Mouse (Mus musculus) G1E (cell line): ENCODE results near the gene Ddah1. TPM values are rescaled to one million over a fixed set of nuclear protein-coding genes. Genes with fewer than 3 reads are reported as not detected.

Source experiments
- ATAC-seq: 2 replicates; pipeline ENCODE4 v1.8.0; 2016; ENCODE audit warnings: mild to moderate bottlenecking; ENCODE audit not compliant: insufficient number of reproducible peaks, poor library complexity, low FRiP score, severe bottlenecking; ENCODE audit errors: extremely low read depth
- DNase-seq: peaks from one replicate; pipeline ENCODE4 v3.0.0; 2012; ENCODE audit warnings: low spot score
- H3K27me3 ChIP-seq: 2 replicates; pipeline ENCODE4 v1.6.1; 2012; ENCODE audit warnings: mild to moderate bottlenecking, low read length, inconsistent platforms; ENCODE audit not compliant: insufficient read depth
- H3K36me3 ChIP-seq: replicated peaks from 2 replicates; pipeline ENCODE3; 2012; ENCODE audit warnings: mild to moderate bottlenecking, inconsistent platforms
- H3K4me1 ChIP-seq: 2 replicates; pipeline ENCODE4 v1.6.1; 2012; ENCODE audit warnings: low read depth, low read length, inconsistent platforms, mixed read lengths; ENCODE audit not compliant: insufficient read depth
- H3K4me3 ChIP-seq: 2 replicates; pipeline ENCODE4 v1.5.1; 2012; ENCODE audit warnings: low read depth, mild to moderate bottlenecking, inconsistent platforms, low read length, moderate library complexity, mixed read lengths
- H3K9me3 ChIP-seq: replicated peaks from 2 replicates; pipeline ENCODE4 v1.6.1; 2012; ENCODE audit warnings: inconsistent platforms
- CTCF ChIP-seq: IDR thresholded peaks from 2 replicates; pipeline ENCODE4 v1.5.1; 2012; ENCODE audit warnings: low read depth, low read length, inconsistent platforms, mixed read lengths
- GATA1 ChIP-seq: IDR thresholded peaks from 2 replicates; pipeline ENCODE4 v1.6.1; 2012; ENCODE audit warnings: borderline replicate concordance, low read length, inconsistent platforms, mixed read lengths
- GATA2 ChIP-seq: IDR thresholded peaks from 2 replicates; pipeline ENCODE4 v1.6.1; 2012; ENCODE audit warnings: low read depth, low read length, inconsistent platforms, borderline replicate concordance
- POLR2AphosphoS5 ChIP-seq: IDR thresholded peaks from 2 replicates; pipeline ENCODE4 v1.6.1; 2012; ENCODE audit warnings: low read depth, low read length, inconsistent platforms; ENCODE audit not compliant: insufficient replicate concordance
- TAL1 ChIP-seq: conservative IDR thresholded peaks from 2 replicates; pipeline ENCODE4 v1.6.1; 2012; ENCODE audit warnings: low read depth, low read length, inconsistent platforms, mixed read lengths
- polyA plus RNA-seq: library from polyadenylated mRNA; stranded (reverse); fragments of >175 nt; gene quantifications from 2 replicates; pipeline ENCODE4 v1.2.3, GENCODE M21; 2012
- total RNA-seq, 2 experiments: library from RNA; stranded (forward) in 1 of 2; stranded (reverse) in 1 of 2; fragments of 200-1000 nt in 1 of 2; fragments of >200 nt in 1 of 2; fragmentation: Nextera tagmentation in 1 of 2; gene quantifications; 2 replicates each; pipeline ENCODE4 v1.2.3; 2014 to 2017

The Ddah1 gene
- total and polyA plus RNA-seq, 3 experiments, result 0.16 TPM; not detected in 2

DNA sequence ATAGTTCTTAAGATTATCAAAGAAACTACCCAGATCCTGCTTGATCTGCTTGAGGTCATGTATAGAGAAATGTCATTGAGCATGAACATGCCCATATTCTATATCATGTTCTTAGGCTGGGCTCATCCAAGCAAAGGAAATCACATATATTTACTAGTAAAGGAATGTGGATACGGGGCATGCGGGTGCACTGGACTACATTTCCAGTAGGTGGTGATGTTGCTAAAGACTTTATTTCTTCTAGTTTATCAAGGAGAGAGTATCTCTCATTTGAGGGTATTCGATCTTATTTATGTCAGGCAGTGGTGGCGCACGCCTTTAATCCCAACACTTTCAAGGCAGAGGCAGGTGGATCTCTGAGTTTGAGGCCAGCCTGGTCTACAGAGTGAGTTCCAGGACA, 99.9 kb downstream of the Ddah1 start:
- no peaks in the 10 kb centered on the region for H3K9me3 ChIP-seq
- H3K36me3 ChIP-seq, result no peaks in the 10 kb centered on the region
- no peaks in the 10 kb centered on the region for H3K4me1 ChIP-seq
- no peak overlapping the region for H3K4me3 ChIP-seq
- no peaks in the 10 kb centered on the region for H3K27me3 ChIP-seq
- no peak for ATAC-seq
- TF ChIP-seq GATA2 (no peak), CTCF (no peak), POLR2AphosphoS5 (no peak), GATA1 (no peak), TAL1 (no peak)
- no peak for DNase-seq

GRCm38 (mm10) chr3:145862521-145862920, 104.0 kb downstream of the Ddah1 start:
- Histone ChIP-seq H3K4me1 (no peaks in the 10 kb centered on the region), H3K4me3 (no peak overlapping the region), H3K36me3 (no peaks in the 10 kb centered on the region), H3K9me3 (no peaks in the 10 kb centered on the region), H3K27me3 (no peaks in the 10 kb centered on the region)
- TF ChIP-seq GATA1 (no peak), POLR2AphosphoS5 (no peak), GATA2 (no peak), TAL1 (no peak), CTCF (no peak)
- no peak for ATAC-seq
- no peak for DNase-seq

DNA sequence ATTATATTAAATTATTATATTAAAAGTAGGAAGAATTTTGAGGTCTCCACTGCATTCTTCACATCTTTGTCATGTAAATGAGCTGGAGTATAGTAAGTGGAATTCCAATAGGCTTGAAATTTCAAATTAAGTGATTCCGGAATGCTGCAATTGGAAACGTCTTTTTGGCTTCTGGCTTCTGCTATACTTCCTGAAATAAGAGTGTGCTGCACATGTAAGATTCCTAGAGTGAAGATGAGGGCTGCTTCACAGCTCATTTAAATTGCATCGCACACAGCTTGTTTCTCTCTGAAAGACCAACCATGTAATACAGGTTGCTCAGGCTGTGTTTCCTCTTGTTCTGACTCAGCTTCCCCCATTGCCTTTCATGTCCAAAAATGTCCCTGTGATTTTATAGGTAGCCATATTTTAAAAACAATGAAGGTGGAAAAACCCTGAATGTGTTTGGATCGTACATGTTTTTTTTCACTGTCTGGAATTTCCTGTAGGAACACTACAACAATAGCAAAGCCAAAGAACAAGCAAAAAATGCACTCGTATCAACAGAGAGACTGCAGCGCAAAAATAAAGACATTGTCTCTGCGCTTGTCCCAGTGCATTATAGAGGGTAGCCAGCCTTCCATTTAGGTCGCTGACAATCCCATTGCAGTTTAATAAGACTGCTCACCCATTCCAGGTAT, 105.7 kb downstream of the Ddah1 start:
- DNase-seq (no peak), ATAC-seq (no peak)
- Histone ChIP-seq H3K9me3 (no peaks in the 10 kb centered on the region), H3K4me1 (no peaks in the 10 kb centered on the region), H3K36me3 (no peaks in the 10 kb centered on the region), H3K27me3 (no peaks in the 10 kb centered on the region), H3K4me3 (no peak overlapping the region)
- TF ChIP-seq GATA1, result no peak
- no peak for TF ChIP-seq TAL1
- no peak for TF ChIP-seq CTCF
- TF ChIP-seq POLR2AphosphoS5, result no peak
- no peak for TF ChIP-seq GATA2

DNA sequence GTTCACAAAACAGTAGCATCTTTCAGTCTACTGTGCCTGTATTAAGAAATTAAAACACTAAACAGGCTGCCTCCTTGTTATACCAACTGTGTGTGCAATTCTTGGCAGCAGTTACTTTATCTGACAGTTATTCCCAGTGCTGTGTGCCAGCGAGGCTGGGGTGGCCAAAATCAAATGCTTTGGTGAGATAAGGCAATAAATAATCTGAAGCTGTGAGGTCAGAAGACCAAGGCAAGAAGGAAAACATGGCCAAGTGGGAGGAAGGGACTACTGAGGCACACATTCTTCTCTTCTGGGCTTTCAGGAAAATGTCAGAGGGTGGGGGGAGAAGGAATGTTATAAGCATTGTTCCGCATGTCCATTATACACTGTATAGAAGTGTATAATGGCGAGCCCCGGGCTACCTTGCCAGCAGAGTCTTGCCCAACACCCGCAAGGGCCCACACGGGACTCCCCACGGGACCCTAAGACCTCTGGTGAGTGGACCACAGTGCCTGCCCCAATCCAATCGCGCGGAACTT, 106.3 kb downstream of the Ddah1 start:
- no peak overlapping the region for H3K4me3 ChIP-seq
- no peaks in the 10 kb centered on the region for H3K36me3 ChIP-seq
- no peaks in the 10 kb centered on the region for H3K4me1 ChIP-seq
- no peaks in the 10 kb centered on the region for H3K27me3 ChIP-seq
- H3K9me3 ChIP-seq, result no peaks in the 10 kb centered on the region
- ATAC-seq, result no peak
- DNase-seq, result no peak
- TF ChIP-seq GATA1 (no peak), CTCF (no peak), GATA2 (no peak), POLR2AphosphoS5 (no peak), TAL1 (no peak)

DNA sequence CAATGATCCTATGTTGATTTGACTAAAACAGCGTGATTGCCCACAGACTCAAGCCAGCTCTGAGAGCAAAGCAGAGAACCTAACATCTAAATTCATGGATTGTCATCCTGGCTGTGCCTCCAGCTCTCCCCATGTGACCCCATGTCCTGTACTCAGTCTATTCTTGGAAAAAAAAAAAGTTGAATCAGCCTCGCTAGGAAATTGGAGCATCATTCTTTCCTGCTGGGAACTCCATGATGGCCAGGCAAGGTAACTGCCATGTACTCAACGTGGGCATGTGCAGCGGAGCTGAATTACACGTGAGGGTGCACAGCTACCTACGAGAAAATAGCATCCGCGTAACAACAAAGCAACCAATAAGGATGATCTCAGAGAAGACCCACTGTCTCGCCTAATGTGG, 114.2 kb downstream of the Ddah1 start:
- Histone ChIP-seq H3K4me3 (no peak overlapping the region), H3K36me3 (no peaks in the 10 kb centered on the region), H3K4me1 (no peaks in the 10 kb centered on the region), H3K9me3 (no peaks in the 10 kb centered on the region), H3K27me3 (no peaks in the 10 kb centered on the region)
- DNase-seq (no peak), ATAC-seq (no peak)
- TF ChIP-seq POLR2AphosphoS5, result no peak
- no peak for TF ChIP-seq CTCF

DNA sequence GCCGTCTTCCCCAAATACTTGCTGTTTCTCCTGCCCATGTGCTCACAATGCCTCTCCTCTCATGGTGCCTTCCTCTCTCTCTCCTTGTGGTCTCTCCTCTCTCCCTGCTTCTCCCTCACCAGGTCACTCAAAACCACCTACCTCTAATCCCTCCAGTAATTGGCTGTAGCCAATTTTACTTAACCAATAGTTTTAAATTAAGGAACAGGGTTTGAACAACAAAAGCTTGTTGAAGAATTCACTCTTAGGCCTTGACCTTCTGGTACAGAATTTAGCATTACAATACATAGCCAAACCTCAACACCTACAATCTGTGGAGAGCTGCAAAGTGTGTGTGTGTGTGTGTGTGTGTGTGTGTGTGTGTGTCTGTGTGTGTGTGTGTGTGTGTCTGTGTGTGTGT, 114.8 kb downstream of the Ddah1 start:
- no peaks in the 10 kb centered on the region for H3K27me3 ChIP-seq
- no peak for TF ChIP-seq GATA2
- no peak for TF ChIP-seq TAL1
- no peak for TF ChIP-seq GATA1
- no peak for TF ChIP-seq POLR2AphosphoS5
- no peak for TF ChIP-seq CTCF
- H3K36me3 ChIP-seq, result no peaks in the 10 kb centered on the region
- ATAC-seq (no peak), DNase-seq (no peak)
- no peaks in the 10 kb centered on the region for H3K9me3 ChIP-seq
- H3K4me3 ChIP-seq, result no peak overlapping the region
- H3K4me1 ChIP-seq, result no peaks in the 10 kb centered on the region
